Mouse (Mus musculus): Measurements from ENCODE around the gene Gas7. TPM values are rescaled to one million over a fixed set of nuclear protein-coding genes. Genes with fewer than 3 reads are reported as not detected.

Gas7 gene
- total and polyA plus RNA-seq, 3 experiments: 5.8 to 11.5 (median 9.3) TPM

- 96% methylated on average over 4 of the region's 4 CpGs for WGBS
- H3K36me3 ChIP-seq (ENCODE audit: control insufficient read depth, insufficient read depth, low read length): no peaks in the 10 kb centered on the region
- no peak overlapping the region for H3K9ac ChIP-seq (ENCODE audit: low read depth, low read length)
- no peak for DNase-seq
- intact Hi-C loops (cut with DNase I): no loop called here
- H3K4me1 ChIP-seq (ENCODE audit: control insufficient read depth, insufficient read depth, low read length): peaks cover 10% of the 10 kb centered on the region
- H3K79me2 ChIP-seq (replicated peaks; ENCODE audit: control insufficient read depth, insufficient read depth, low read length): no peaks in the 10 kb centered on the region
- H3K27ac ChIP-seq: no peak overlapping the region
- TF ChIP-seq CTCF (IDR thresholded peaks at IDR 0.05) (no peak), POLR2A (IDR thresholded peaks at IDR 0.05; ENCODE audit: insufficient read depth, low read depth, low read length) (no peak), EP300 (IDR thresholded peaks at IDR 0.05; ENCODE audit: insufficient read depth, low read depth, low read length) (no peak)
- no peaks in the 10 kb centered on the region for H3K27me3 ChIP-seq (ENCODE audit: control insufficient read depth, insufficient read depth, low read length)
- no peak overlapping the region for H3K4me3 ChIP-seq
Measured at GRCm38 (mm10) chr11:67565512-67565911, 110.3 kb downstream of the Gas7 start.

DNA sequence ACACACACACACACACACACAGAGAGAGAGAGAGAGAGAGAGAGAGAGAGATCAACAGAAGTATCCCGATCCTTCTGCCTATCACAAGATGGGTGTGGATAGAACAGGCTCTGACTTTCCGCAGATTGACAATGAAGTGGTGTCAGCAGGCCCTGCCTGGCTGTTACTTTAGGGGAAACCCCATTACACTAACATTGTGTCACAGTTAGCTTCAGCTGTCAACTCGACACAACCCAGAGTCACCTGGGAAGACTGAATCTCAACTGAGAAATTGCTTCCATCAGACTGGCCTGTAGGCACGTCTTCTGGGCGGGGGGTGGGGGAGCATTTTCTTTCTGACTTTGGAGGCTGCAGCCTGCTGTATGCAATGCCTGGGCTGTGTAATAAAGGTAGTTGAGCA lies 111.5 kb downstream of the Gas7 start:
- Histone ChIP-seq H3K9ac (ENCODE audit: low read depth, low read length) (no peak overlapping the region), H3K27me3 (ENCODE audit: control insufficient read depth, insufficient read depth, low read length) (no peaks in the 10 kb centered on the region), H3K79me2 (replicated peaks; ENCODE audit: control insufficient read depth, insufficient read depth, low read length) (no peaks in the 10 kb centered on the region), H3K27ac (no peak overlapping the region), H3K36me3 (ENCODE audit: control insufficient read depth, insufficient read depth, low read length) (no peaks in the 10 kb centered on the region), H3K4me3 (no peak overlapping the region), H3K4me1 (ENCODE audit: control insufficient read depth, insufficient read depth, low read length) (peaks cover 11% of the 10 kb centered on the region)
- no peak for TF ChIP-seq EP300 (IDR thresholded peaks at IDR 0.05; ENCODE audit: insufficient read depth, low read depth, low read length)
- TF ChIP-seq POLR2A (IDR thresholded peaks at IDR 0.05; ENCODE audit: insufficient read depth, low read depth, low read length): no peak
- no peak for TF ChIP-seq CTCF (IDR thresholded peaks at IDR 0.05)
- WGBS: 68% methylated on average over 5 of the region's 5 CpGs
- intact Hi-C loops (cut with DNase I): no loop called here
- no peak for DNase-seq

DNA sequence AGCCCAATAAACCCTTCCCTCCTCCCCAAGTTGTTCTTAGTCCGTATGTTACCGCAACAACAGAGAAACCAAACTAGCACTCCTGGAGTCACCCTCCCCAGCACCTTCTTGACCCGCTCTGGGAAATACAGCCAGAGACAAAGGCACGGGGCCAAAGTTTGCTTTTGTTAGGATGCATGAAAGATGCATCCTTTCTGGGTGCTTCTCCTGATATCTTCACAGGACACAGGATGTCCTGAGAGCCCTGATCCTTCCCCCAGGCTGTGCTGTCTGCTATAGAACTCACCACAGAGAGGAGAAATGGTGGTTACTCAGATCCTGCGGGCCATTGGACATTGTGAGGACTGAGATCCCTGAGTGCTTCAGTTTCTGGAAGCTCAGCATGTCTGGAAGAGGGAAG lies 111.9 kb downstream of the Gas7 start:
- H3K36me3 ChIP-seq (ENCODE audit: control insufficient read depth, insufficient read depth, low read length): no peaks in the 10 kb centered on the region
- no peak overlapping the region for H3K9ac ChIP-seq (ENCODE audit: low read depth, low read length)
- peaks cover 11% of the 10 kb centered on the region for H3K4me1 ChIP-seq (ENCODE audit: control insufficient read depth, insufficient read depth, low read length)
- intact Hi-C loops (cut with DNase I): no loop called here
- no peaks in the 10 kb centered on the region for H3K27me3 ChIP-seq (ENCODE audit: control insufficient read depth, insufficient read depth, low read length)
- no peak for DNase-seq
- 42% methylated on average over 5 of the region's 5 CpGs for WGBS
- H3K79me2 ChIP-seq (replicated peaks; ENCODE audit: control insufficient read depth, insufficient read depth, low read length): no peaks in the 10 kb centered on the region
- H3K4me3 ChIP-seq: no peak overlapping the region
- H3K27ac ChIP-seq: no peak overlapping the region
- TF ChIP-seq POLR2A (IDR thresholded peaks at IDR 0.05; ENCODE audit: insufficient read depth, low read depth, low read length) (no peak), EP300 (IDR thresholded peaks at IDR 0.05; ENCODE audit: insufficient read depth, low read depth, low read length) (no peak), CTCF (IDR thresholded peaks at IDR 0.05) (no peak)

- peaks cover 6% of the 10 kb centered on the region for H3K4me1 ChIP-seq (ENCODE audit: control insufficient read depth, insufficient read depth, low read length)
- TF ChIP-seq POLR2A (IDR thresholded peaks at IDR 0.05; ENCODE audit: insufficient read depth, low read depth, low read length) (no peak), EP300 (IDR thresholded peaks at IDR 0.05; ENCODE audit: insufficient read depth, low read depth, low read length) (no peak), CTCF (IDR thresholded peaks at IDR 0.05) (no peak)
- H3K27ac ChIP-seq: no peak overlapping the region
- no peak for DNase-seq
- intact Hi-C loops (cut with DNase I): no loop called here
- H3K9ac ChIP-seq (ENCODE audit: low read depth, low read length): no peak overlapping the region
- no peaks in the 10 kb centered on the region for H3K79me2 ChIP-seq (replicated peaks; ENCODE audit: control insufficient read depth, insufficient read depth, low read length)
- H3K36me3 ChIP-seq (ENCODE audit: control insufficient read depth, insufficient read depth, low read length): no peaks in the 10 kb centered on the region
- H3K4me3 ChIP-seq: no peak overlapping the region
- H3K27me3 ChIP-seq (ENCODE audit: control insufficient read depth, insufficient read depth, low read length): no peaks in the 10 kb centered on the region
- 97% methylated on average over 4 of the region's 4 CpGs for WGBS
Measured at GRCm38 (mm10) chr11:67567991-67568390, 112.8 kb downstream of the Gas7 start.

DNA sequence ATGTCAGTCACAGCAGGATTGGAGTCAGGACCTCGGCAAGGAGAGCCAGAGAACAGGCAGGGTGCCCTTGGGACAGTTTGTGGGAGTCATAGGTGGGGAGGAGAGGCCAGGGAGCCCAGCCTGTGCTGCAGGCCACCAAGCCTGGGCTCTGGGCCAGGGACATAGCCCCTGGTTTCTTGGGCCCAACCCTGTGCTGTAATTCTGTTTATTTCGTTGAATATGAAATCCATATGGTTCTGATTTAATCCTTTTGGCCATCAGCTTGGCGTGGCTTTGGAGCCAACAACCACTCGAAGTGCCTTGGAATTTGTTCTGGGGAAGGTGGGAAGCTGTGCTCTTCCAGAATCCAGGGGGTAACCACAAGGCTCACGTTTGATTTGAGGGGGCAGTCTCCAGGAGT lies 113.6 kb downstream of the Gas7 start:
- TF ChIP-seq EP300 (IDR thresholded peaks at IDR 0.05; ENCODE audit: insufficient read depth, low read depth, low read length): no peak
- no peak for TF ChIP-seq POLR2A (IDR thresholded peaks at IDR 0.05; ENCODE audit: insufficient read depth, low read depth, low read length)
- no peak for TF ChIP-seq CTCF (IDR thresholded peaks at IDR 0.05)
- no peak overlapping the region for H3K9ac ChIP-seq (ENCODE audit: low read depth, low read length)
- intact Hi-C loops (cut with DNase I): no loop called here
- H3K27ac ChIP-seq: no peak overlapping the region
- no peaks in the 10 kb centered on the region for H3K27me3 ChIP-seq (ENCODE audit: control insufficient read depth, insufficient read depth, low read length)
- no peaks in the 10 kb centered on the region for H3K79me2 ChIP-seq (replicated peaks; ENCODE audit: control insufficient read depth, insufficient read depth, low read length)
- H3K4me1 ChIP-seq (ENCODE audit: control insufficient read depth, insufficient read depth, low read length): peaks cover 4% of the 10 kb centered on the region; the same call in 1 of the 2 replicates
- DNase-seq: no peak
- no peak overlapping the region for H3K4me3 ChIP-seq
- WGBS: 77% methylated on average over 5 of the region's 5 CpGs
- H3K36me3 ChIP-seq (ENCODE audit: control insufficient read depth, insufficient read depth, low read length): no peaks in the 10 kb centered on the region

- intact Hi-C loops (cut with DNase I): no loop called here
- Histone ChIP-seq H3K27ac (no peak overlapping the region), H3K79me2 (replicated peaks; ENCODE audit: control insufficient read depth, insufficient read depth, low read length) (no peaks in the 10 kb centered on the region), H3K36me3 (ENCODE audit: control insufficient read depth, insufficient read depth, low read length) (no peaks in the 10 kb centered on the region), H3K9ac (ENCODE audit: low read depth, low read length) (no peak overlapping the region), H3K27me3 (ENCODE audit: control insufficient read depth, insufficient read depth, low read length) (no peaks in the 10 kb centered on the region), H3K4me1 (ENCODE audit: control insufficient read depth, insufficient read depth, low read length) (peaks cover 5% of the 10 kb centered on the region), H3K4me3 (no peak overlapping the region)
- peak; percentile 46 to 68 for DNase-seq
- WGBS: 38% methylated on average over 8 of the region's 8 CpGs
- no peak for TF ChIP-seq POLR2A (IDR thresholded peaks at IDR 0.05; ENCODE audit: insufficient read depth, low read depth, low read length)
- TF ChIP-seq EP300 (IDR thresholded peaks at IDR 0.05; ENCODE audit: insufficient read depth, low read depth, low read length): no peak
- TF ChIP-seq CTCF (IDR thresholded peaks at IDR 0.05): no peak
Measured at GRCm38 (mm10) chr11:67570947-67571346, 115.7 kb downstream of the Gas7 start.

Data from heart, adult 2 months (tissue).